Mouse (Mus musculus) olfactory bulb, adult 2 months (tissue): ENCODE measurements at regions not wholly inside any gene's neighbourhood (a gene's known extent, or its start where the extent isn't known, plus 50 kb on each side); places are given as distances from the start of the nearest gene placed in this dataset.

ENCODE experiments used
- CTCF ChIP-seq: fragments of 200-500 bp; IDR thresholded peaks from 2 replicates; pipeline ENCODE4 v1.5.1; 2012; ENCODE audit warnings: low read depth, mild to moderate bottlenecking, low read length, moderate library complexity; ENCODE audit not compliant: insufficient read depth
- POLR2A ChIP-seq: fragments of 200-500 bp; IDR thresholded peaks from 2 replicates; pipeline ENCODE4 v1.6.1; 2012; ENCODE audit warnings: mild to moderate bottlenecking, low read depth, low read length, moderate library complexity; ENCODE audit not compliant: insufficient read depth

GRCm38 (mm10) chr2:75446996-75447715 lies 211.9 kb upstream of the Hnrnpa3 start:
- TF ChIP-seq POLR2A = no peak
- no peak for TF ChIP-seq CTCF
